Mouse (Mus musculus) midbrain, embryonic 14.5 days (tissue): Measurements from ENCODE around the gene Gm49384. TPM values are rescaled to one million over a fixed set of nuclear protein-coding genes. Genes with fewer than 3 reads are reported as not detected.

Source experiments
- ATAC-seq: fragments of 200-750 bp; cut with Nextera tagmentation; 2 replicates; pipeline ENCODE4 v1.8.0; 2017; ENCODE audit warnings: moderate number of reproducible peaks, moderate library complexity; ENCODE audit not compliant: low FRiP score, low TSS enrichment
- DNase-seq: peaks from one replicate; pipeline ENCODE4 v3.0.0-alpha.2; 2015
- H3K27ac ChIP-seq: fragments of 300-500 bp; sonication (generic); replicated peaks from 2 replicates; pipeline ENCODE4 v1.5.1; 2014; ENCODE audit warnings: mild to moderate bottlenecking, low read depth, low read length, moderate library complexity
- H3K27me3 ChIP-seq: fragments of 300-500 bp; sonication (generic); 2 replicates; pipeline ENCODE4 v1.6.1; 2014; ENCODE audit warnings: low read length, control low read depth, mixed read lengths; ENCODE audit not compliant: control insufficient read depth, insufficient read depth
- H3K36me3 ChIP-seq: fragments of 300-500 bp; sonication (generic); 2 replicates; pipeline ENCODE4 v1.6.1; 2014; ENCODE audit warnings: low read length, control low read depth; ENCODE audit not compliant: control insufficient read depth, insufficient read depth
- H3K4me1 ChIP-seq: fragments of 300-500 bp; sonication (generic); 2 replicates; pipeline ENCODE4 v1.6.1; 2014; ENCODE audit warnings: mild to moderate bottlenecking, antibody characterized with exemption, low read length, control low read depth; ENCODE audit not compliant: control insufficient read depth, insufficient read depth
- H3K4me2 ChIP-seq: fragments of 300-500 bp; sonication (generic); 2 replicates; pipeline ENCODE4 v1.6.1; 2014; ENCODE audit warnings: mild to moderate bottlenecking, low read length, moderate library complexity
- H3K4me3 ChIP-seq: fragments of 300-500 bp; sonication (generic); replicated peaks from 2 replicates; pipeline ENCODE4 v1.5.1; 2014; ENCODE audit warnings: low read depth, low read length
- H3K9ac ChIP-seq: fragments of 300-500 bp; sonication (generic); replicated peaks from 2 replicates; pipeline ENCODE4 v1.6.1; 2014; ENCODE audit warnings: mild to moderate bottlenecking, low read length, moderate library complexity
- H3K9me3 ChIP-seq: fragments of 300-500 bp; sonication (generic); 2 replicates; pipeline ENCODE4 v1.6.1; 2016; ENCODE audit warnings: low read length, control low read depth, mixed read lengths; ENCODE audit not compliant: control insufficient read depth
- WGBS: fragments of 180-500 bp; shearing (Covaris S2); extraction: QIAGEN DNeasy Blood & Tissue Kit; methylation state at CpG from one replicate; pipeline ENCODE4 v1.1.7; 2014; 5-methylcytosine and 5-hydroxymethylcytosine counted together
- polyA plus RNA-seq: library from polyadenylated mRNA; unstranded; fragments of >200 nt; fragmentation: Nextera tagmentation; extraction: Ambion mirVana; gene quantifications from 2 replicates; pipeline ENCODE4 v1.2.1, GENCODE M21; 2014

Gene Gm49384
- polyA plus RNA-seq, 1 experiment from 2014 or later: 13.8 TPM

DNA sequence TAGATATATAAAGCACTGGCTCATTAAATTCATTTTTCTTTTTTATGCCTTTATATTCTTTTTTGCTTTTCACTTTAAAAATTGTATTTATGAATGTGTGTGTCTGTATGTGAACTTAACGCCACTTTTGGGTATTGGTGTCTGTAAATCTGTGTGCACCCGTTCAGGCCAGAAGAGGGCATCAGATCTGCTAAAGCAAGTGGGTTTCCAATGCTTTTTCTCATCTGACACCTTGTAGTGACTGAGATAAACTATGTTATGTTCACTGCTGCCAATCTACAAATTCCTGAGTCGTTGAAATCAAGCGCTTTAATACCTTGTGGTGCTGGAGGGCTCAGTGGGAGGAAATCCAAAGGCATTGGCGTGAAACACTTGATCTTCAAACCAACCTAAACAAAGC lies 7.0 kb upstream of the Gm49384 start:
- H3K9me3 ChIP-seq: no peaks in the 10 kb centered on the region
- no peak overlapping the region for H3K27ac ChIP-seq
- H3K36me3 ChIP-seq: no peaks in the 10 kb centered on the region
- no peak overlapping the region for H3K4me3 ChIP-seq
- H3K27me3 ChIP-seq: no peaks in the 10 kb centered on the region
- no peaks in the 10 kb centered on the region for H3K4me1 ChIP-seq
- ATAC-seq (no peak), DNase-seq (peak; percentile 63)
- H3K4me2 ChIP-seq: no peak overlapping the region
- WGBS: 90% methylated on average over 5 of the region's 5 CpGs
- no peak overlapping the region for H3K9ac ChIP-seq

DNA sequence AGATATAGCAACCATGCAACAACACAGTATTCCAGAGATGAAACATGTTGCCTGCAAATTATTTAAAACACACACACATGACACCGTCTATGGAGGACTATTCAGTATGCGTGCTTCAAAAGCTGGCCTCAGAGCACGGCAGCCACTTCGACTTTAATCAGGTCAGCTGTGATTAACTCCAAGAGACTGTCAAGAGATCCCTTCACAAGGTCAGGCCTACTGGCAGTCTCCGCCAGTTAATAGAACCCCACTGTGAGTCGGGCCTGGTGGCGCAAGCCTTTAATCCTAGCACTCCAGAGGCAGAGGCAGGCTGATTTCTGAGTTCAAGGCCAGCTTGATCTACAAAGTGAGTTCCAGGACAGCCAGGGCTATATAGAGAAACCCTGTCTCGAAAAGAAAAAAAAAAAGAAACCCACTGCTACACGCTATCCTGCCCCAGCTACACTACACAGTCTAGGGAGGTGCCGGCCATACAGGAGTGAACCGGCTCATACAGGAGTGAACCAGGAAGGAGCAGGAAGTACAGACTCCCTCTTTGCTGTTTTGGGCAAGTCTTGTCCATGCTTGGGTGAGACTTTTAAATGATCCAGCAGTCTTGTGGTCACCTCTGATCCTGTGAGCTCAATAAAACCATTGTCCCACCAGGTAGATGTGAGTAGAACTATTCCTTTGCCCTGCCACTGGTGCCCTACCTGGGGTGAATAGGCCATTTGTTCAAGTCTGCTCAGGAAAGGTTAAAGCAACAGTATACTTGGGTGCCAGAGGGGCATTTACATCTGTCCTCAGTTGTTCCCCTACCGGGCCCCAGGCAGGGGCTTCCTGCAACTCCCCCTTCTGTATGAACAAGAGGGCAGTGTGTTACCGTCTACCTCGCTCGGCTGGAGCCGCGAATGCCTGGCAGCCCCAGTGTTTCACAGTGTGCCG lies 6.3 kb upstream of the Gm49384 start:
- no peak for DNase-seq
- no peaks in the 10 kb centered on the region for H3K36me3 ChIP-seq
- H3K27ac ChIP-seq: no peak overlapping the region
- no peak overlapping the region for H3K4me3 ChIP-seq
- ATAC-seq: no peak
- no peak overlapping the region for H3K4me2 ChIP-seq
- H3K27me3 ChIP-seq: no peaks in the 10 kb centered on the region
- H3K9me3 ChIP-seq: no peaks in the 10 kb centered on the region
- no peak overlapping the region for H3K9ac ChIP-seq
- no peaks in the 10 kb centered on the region for H3K4me1 ChIP-seq
- 92% methylated on average over 18 of the region's 18 CpGs for WGBS

DNA sequence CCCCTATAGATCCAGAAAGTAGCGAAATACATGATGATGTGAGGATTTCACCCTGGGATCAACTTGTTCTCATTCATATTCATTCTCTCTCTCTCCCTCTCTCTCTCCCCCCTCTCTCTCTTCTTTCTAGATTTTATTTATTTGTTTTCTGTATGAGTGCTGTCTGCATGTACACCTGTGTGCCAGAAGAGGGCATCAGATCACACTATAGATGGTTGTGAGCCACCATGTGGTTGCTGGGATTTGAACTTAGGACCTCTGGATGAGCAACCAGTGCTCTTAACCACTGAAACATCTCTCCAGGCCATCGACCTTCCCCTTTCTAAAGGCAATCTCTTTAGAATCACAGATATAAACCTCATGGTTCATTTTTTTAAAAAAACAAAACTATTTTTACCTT lies 4.5 kb upstream of the Gm49384 start:
- no peak for ATAC-seq

DNA sequence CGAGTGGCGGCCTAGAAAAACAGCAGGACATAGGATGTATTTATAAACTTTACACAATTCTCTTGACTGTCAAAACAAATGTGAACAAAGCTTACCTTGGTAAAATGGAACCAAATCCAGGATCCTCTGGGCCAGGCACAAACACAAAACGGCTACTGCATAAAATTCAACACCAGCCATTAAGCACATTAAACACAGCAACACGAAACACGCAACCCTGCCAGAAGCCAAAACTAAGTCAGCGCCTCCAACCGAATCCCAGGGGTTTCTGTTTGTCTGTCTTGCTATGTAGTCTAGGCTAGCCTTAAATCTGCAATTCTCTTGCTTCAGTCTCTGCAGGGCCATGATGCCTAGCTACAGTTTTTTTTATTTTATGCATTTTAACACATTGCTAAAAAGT lies 3.9 kb upstream of the Gm49384 start:
- Histone ChIP-seq H3K9me3 (no peaks in the 10 kb centered on the region), H3K9ac (no peak overlapping the region), H3K27me3 (no peaks in the 10 kb centered on the region), H3K4me1 (0 out of 2 replicates have a peak, but pooled peaks cover 2% of the 10 kb centered on the region), H3K4me2 (no peak overlapping the region), H3K4me3 (no peak overlapping the region), H3K27ac (no peak overlapping the region), H3K36me3 (no peaks in the 10 kb centered on the region)
- DNase-seq: no peak
- ATAC-seq: no peak
- WGBS: 91% methylated on average over 7 of the region's 7 CpGs

More for the DNA sequence above, 4.5 kb upstream of the Gm49384 start:
- no peak for DNase-seq
- H3K36me3 ChIP-seq: no peaks in the 10 kb centered on the region
- WGBS: 91% methylated on average over 2 of the region's 2 CpGs
- 0 out of 2 replicates have a peak, but pooled peaks cover 2% of the 10 kb centered on the region for H3K4me1 ChIP-seq
- H3K9me3 ChIP-seq: no peaks in the 10 kb centered on the region
- H3K27me3 ChIP-seq: no peaks in the 10 kb centered on the region
- no peak overlapping the region for H3K4me2 ChIP-seq
- no peak overlapping the region for H3K4me3 ChIP-seq
- no peak overlapping the region for H3K27ac ChIP-seq
- no peak overlapping the region for H3K9ac ChIP-seq

- DNase-seq: no peak
- 0 out of 2 replicates have a peak, but pooled peaks cover 2% of the 10 kb centered on the region for H3K4me1 ChIP-seq
Measured at GRCm38 (mm10) chr12:69207396-69207795, 3.3 kb upstream of the Gm49384 start.

DNA sequence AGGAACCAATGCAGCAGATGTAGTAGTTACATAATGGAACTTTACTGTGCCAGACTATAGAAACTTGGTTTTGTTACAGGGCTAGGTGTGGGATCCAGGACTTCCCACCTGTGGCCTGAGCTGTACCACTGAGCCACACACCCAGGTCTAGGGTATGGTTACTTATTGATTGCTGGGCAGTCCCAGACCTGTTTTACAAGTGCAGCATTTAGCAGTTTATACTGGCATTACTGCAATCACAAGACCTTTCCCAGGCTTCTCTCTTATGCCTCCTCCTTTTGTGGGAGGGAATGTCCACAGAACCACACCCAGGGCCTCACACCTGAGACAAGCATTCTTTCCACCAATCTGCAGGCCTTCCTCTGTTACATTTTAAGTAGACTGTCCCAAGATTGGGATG lies 5.1 kb downstream of the Gm49384 start:
- DNase-seq (no peak), ATAC-seq (no peak)
- no peak overlapping the region for H3K27ac ChIP-seq
- H3K9me3 ChIP-seq: no peaks in the 10 kb centered on the region
- no peak overlapping the region; the same call in 1 of the 2 replicates for H3K9ac ChIP-seq
- H3K27me3 ChIP-seq: no peaks in the 10 kb centered on the region
- peak overlapping the region; percentile 95 for H3K4me2 ChIP-seq
- no peak overlapping the region for H3K4me3 ChIP-seq
- peaks cover 23% of the 10 kb centered on the region for H3K4me1 ChIP-seq
- peaks cover 7% of the 10 kb centered on the region for H3K36me3 ChIP-seq

More at GRCm38 (mm10) chr12:69207396-69207795, 3.3 kb upstream of the Gm49384 start:
- Histone ChIP-seq H3K36me3 (0 out of 2 replicates have a peak, but pooled peaks cover under 1% of the 10 kb centered on the region), H3K27ac (no peak overlapping the region), H3K4me2 (no peak overlapping the region), H3K4me3 (no peak overlapping the region), H3K27me3 (no peaks in the 10 kb centered on the region), H3K9ac (no peak overlapping the region), H3K9me3 (no peaks in the 10 kb centered on the region)
- WGBS: 94% methylated on average over 8 of the region's 8 CpGs
- no peak for ATAC-seq

- peak within 1 kb of the TSS; percentile 82 for H3K9ac ChIP-seq
- peak within 1 kb of the TSS; percentile 95 for H3K4me3 ChIP-seq
- WGBS: under 1% methylated on average over 18 of the region's 18 CpGs
- H3K27ac ChIP-seq: peak within 1 kb of the TSS; percentile 93
- H3K4me2 ChIP-seq: peak within 1 kb of the TSS; percentile 95
- H3K27me3 ChIP-seq: no peaks in the 10 kb centered on the region
- peaks cover 21% of the 10 kb centered on the region for H3K4me1 ChIP-seq
- H3K9me3 ChIP-seq: no peaks in the 10 kb centered on the region
- H3K36me3 ChIP-seq: peaks cover 7% of the 10 kb centered on the region
- DNase-seq (peak; percentile 82), ATAC-seq (peak; percentile 28)
Measured at GRCm38 (mm10) chr12:69198164-69198535, 5.9 kb downstream of the Gm49384 start, which contains the start of gene Dnaaf2. Dnaaf2 (minus strand) TSS chr12:69198429.

- H3K4me2 ChIP-seq: peak overlapping the region; percentile 95
- no peaks in the 10 kb centered on the region for H3K9me3 ChIP-seq
- ATAC-seq (peak; percentile 75), DNase-seq (peak; percentile 62)
- no peaks in the 10 kb centered on the region for H3K27me3 ChIP-seq
- H3K36me3 ChIP-seq: peaks cover 7% of the 10 kb centered on the region
- peak overlapping the region; percentile 82 for H3K9ac ChIP-seq
- peaks cover 21% of the 10 kb centered on the region for H3K4me1 ChIP-seq
- peak overlapping the region; percentile 95 for H3K4me3 ChIP-seq
- peak overlapping the region; percentile 93 for H3K27ac ChIP-seq
- WGBS: under 1% methylated on average over 94 of the region's 94 CpGs
Measured at GRCm38 (mm10) chr12:69197378-69198163, 6.5 kb downstream of the Gm49384 start.
